Mouse (Mus musculus) heart, adult 2 months (tissue): ENCODE measurements around the gene Rdh9.

Experiments used
- CTCF ChIP-seq: fragments of 200-600 bp; IDR thresholded peaks from 2 replicates; pipeline ENCODE4 v1.8.1; 2022; ENCODE audit warnings: antibody characterized with exemption, mild to moderate bottlenecking, moderate library complexity
- POLR2A ChIP-seq: fragments of 200-500 bp; IDR thresholded peaks from 2 replicates; pipeline ENCODE4 v1.6.1; 2011; ENCODE audit warnings: mild to moderate bottlenecking, low read depth, low read length, control low read depth; ENCODE audit not compliant: insufficient read depth

GRCm38 (mm10) chr10:127730285-127730932 lies 45.8 kb upstream of the Rdh9 start:
- TF ChIP-seq CTCF: no peak
- no peak for TF ChIP-seq POLR2A
